Mouse (Mus musculus) layer of hippocampus, adult 8-10 months (tissue): ENCODE data around the gene Cd81. TPM values are rescaled to one million over a fixed set of nuclear protein-coding genes. Genes with fewer than 3 reads are reported as not detected.

Source experiments
- DNase-seq, 2 experiments: peaks; one replicate each; pipeline ENCODE4 v3.0.0; 2022; ENCODE audit warnings: low spot score in 2 of 2
- total RNA-seq, 4 experiments: library from RNA; stranded (reverse); gene quantifications; 2 replicates each; pipeline ENCODE4 v1.2.4; 2022

Gene Cd81
- total RNA-seq, 4 experiments from 2014 or later = 413 to 631 (median 486) TPM

- no peak for DNase-seq
Observed at GRCm38 (mm10) chr7:143046358-143046757, 6.2 kb upstream of the Cd81 start.

DNA sequence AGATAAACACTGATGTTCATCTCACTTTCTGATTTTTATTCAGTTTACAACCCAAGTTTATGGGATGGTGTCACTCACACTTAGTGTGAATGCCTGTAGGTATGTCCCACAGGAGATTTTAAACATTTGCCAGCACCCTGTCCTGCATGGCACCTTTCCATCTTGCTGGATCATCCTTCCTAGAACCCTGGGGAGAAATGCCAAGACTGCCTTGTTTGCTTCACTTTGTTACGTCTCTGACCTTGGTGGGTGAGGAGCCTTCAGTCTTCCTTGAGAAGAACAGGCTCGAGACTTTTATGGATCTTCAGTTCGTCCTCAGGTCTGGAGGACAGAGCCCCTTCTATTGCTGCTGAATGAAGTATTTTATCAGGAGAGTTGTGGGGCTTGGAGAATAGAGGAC, 3.2 kb upstream of the Cd81 start:
- DNase-seq = no peak

DNA sequence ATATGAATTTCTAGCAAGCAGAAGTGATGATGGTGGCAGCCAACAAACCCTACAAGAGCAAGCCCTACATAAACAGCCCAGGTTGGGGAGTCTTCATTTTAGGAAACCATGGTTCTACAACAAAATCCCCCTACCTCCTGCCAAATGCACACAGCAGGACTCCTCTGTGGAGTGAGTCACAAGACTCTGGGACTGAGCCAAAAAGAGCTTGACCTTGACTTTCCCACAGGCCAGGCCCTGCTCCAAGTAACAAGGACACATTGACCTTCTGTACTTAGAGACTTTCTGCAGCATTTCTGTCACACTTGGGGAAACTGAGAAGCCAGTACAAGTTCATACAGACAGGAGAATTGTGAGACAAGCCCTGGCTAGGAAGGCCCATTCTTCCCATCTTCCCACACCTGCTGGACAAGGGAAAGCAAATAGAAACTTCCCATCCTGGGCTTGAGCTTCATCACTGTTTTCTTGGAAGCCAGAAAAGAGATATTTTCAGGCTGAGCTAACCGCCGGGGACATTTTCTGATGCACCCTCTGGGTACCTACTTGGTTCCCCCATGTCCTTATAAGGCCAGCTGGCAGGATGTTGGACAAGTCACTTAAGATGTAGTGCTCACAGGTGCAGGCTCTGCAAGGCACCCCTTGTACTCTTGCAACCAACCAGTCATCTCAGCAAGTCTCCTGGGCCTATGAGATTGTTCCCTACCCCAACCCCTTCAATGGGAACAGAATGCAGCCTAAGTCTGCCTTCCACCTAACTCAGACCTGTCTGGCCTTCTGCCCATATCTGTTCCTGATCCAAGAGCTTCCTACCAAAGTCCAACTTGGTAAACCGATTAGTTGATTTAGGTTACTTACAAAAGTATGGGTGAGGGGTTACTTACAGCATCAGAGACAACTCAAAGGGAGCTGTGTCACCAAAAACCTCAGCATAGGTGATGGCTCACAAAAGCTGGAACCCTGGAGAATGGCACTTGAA, 2.4 kb upstream of the Cd81 start:
- DNase-seq = no peak

DNA sequence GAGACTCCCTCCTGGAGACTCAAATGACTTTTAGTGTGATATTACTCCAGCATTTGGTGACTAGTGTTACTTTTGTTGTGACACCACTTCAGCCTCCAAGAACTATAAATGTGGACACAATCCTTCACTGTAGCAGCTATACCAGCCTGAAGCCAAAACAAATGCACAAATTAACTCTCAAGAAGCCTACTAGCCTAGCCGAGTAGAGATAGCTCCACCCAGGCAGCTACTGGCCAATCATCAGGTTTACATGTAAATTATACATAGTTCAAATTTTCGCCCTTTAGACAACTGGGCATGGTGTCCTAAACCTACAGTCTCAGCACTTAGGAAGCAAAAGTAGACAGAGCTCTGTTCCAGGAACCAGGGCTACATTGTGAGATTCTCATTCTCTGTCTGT, 1.2 kb upstream of the Cd81 start:
- no peak for DNase-seq

DNA sequence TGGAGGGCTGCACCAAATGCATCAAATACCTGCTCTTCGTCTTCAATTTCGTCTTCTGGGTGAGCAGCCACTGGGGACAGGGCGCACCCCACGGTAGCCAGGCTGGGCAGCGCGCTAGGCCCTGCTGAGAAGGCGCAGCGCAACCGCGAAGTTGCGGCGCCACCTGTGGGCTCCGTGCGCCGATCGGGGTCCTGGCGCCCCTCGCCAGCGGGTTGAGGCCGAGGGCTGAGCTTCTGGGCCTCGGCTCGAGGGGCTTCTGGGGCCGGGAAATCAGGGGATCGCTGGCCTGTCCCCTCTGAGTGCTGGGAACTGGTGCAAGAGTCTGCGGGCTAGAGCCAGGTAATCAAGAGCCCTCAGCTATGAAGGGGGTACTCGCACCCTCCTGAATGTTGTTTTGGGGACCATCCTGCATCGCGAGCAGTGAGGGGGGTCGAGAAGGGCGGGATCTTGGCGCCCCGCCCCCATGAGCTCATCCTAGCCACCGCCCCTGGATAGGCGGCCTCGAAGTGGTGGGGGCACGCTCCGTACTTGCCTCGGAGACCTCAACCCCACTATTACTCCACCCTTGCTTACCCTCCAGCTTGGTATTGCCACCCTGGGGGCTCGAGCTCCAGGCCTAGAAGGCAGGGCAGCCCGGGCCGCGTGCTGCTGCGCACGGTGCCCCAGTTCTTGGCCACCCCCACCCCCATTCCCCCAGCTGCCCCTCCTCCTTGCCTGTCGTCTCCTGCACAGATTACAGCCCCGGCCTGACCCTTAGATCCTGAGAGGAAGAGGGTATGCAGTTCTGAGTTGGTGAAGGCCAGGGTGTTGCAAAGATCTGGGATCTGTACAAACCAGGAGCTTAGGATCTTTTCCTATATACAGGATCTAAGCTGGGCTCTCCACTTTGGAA, 715 bp downstream of the Cd81 start:
- DNase-seq = peak in 1 of 2 experiments; percentile 59

DNA sequence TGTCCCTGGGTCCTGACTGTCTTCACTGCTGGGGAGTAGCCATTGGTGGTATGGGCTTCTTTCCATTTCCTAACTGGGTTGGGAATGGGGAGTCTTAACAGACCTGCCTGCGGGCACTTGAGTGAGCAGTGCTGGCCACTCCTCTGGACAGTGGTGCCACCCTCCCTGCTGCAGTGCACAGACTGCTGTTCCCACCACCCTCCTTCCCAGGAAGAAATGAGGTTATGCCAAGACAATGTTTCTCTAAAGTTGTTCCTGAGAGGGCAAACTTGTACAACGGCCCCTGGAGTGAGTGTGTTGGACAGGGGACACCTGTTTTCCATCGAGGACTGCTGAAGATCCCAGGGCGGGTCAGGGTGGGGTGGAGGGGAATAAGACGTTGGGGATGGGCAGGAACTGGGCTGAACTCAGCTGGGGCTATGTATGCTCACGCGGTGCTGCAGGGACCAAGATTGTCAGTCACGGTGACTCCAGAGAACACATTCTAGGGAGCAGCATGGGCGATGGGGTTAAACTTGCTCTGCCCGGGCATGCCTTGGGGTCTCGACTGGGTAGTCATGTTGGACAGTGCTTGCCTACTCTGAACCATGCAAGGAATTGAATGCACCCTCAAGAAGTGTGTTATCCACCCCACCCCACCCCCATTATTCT, 1.5 kb downstream of the Cd81 start:
- no peak for DNase-seq

GRCm38 (mm10) chr7:143054612-143054965, 2.0 kb downstream of the Cd81 start:
- DNase-seq = no peak

DNA sequence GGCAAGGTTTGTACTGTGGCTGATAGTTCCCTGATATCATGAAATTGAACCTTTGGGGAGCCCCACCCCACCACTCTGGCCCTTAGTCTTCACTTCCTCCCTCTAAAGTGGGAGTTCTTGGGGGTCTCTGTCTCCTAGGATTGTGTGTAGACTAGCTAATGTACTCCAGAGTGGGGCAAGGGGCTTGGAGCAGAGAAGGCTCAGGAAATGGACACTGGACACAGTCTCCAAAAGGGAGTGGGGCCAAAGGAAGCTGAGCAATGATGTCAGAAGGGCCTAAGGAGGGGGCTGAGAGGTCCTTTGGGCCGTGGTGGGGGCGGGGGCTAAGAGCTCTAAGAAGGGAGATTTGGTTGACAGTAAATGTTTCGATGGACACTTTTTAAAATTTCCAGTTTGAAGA, 2.5 kb downstream of the Cd81 start:
- no peak for DNase-seq

GRCm38 (mm10) chr7:143055499-143056186, 3.1 kb downstream of the Cd81 start:
- no peak for DNase-seq

DNA sequence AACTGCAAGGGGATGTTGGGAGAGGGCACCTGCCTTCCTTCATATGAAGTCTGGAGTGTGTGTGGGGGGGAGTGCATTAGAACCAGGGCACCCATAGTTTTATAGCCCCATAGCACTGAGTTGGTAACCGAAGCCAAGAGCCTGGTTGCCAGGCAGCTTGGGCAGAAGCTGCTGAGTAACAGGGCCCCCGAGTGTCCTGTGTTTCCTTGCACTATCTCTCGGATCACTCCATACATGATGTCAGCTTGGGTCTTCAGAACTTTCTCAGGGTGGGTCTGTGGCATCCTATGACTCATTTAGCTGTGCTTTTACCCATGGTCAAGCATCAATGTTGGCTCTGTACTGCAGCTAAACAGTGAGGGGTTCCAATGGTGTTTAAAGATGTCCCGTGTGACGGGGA, 4.5 kb downstream of the Cd81 start:
- DNase-seq = no peak

DNA sequence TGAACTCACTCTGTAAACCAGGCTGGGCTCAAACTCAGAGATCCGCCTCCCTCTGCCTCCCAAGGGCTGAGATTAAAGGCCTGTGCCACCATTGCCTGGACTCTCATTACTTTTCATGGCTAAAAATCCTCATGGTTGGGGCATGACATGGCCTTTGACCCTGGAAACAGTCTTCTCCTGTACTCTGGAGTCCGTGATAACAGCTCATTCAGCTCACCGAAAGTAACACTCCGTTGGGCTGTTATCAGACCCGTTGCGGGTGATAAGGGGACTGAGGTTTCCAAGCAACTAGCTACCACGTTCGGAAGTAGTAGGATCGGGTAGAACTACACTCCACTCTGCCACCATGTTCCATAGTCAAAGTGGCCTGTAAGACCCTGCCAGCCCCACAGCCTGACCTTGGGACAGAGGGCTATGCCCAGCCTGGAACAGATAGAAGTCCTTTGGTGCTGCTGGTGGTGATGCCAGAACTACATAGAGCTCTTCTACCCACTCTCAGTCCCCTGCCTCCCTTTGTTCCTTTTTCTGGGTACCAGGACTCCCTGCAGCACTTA, 5.2 kb downstream of the Cd81 start:
- DNase-seq = no peak

DNA sequence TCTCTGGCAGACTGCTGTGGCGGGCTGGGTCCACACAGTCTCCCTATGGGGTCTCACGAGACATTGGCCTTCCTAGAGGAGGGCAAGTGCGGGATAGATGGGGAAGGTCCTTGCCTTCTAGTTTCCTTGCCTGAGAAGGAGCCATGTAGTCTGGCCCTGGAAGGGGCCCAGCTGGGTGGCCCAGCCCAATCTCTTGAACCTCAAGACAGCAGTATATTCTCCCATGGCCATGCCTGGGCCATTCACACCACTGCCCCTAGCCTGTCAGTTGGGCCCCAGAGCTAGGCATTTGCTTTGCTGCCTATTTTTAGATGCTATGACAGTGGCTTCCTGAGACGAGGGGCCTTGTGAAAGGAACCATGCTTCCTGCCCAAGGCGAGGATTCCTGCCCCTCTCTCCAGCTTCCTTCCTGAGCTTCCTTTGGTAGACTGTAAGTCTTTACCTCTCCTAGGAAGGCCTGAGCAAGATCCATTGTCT, 5.7 kb downstream of the Cd81 start:
- DNase-seq = no peak

DNA sequence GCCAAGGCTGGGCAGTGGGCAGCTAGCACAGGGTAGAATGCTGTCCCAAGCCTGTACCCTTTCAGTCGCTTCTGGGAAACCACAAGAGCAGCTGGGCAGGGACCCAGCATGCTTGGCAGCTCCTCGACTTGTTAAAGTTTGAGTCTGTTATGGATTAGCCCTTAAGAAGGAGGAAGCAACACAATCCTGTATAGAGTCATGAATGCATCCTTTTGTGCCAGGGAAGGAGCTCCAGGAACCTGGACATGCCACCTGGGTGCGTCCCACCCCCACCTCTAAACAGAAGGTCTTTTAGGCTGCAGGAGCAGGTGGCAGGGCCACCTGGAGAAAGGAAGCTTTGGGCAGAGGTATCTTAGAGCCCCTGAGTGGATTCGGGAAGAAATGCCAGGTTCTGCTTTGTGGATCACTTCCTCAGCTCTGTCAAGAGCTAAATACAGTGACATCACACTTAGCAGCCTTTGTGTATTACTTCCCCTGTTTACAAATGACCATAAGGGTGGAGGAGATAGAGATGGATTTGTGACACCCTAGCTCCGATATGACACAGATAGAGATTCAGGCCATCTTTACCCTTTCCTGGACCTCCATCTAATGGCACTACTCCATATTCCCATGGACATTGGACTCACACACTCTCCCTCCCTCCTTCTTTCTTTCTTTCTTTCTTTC, 6.8 kb downstream of the Cd81 start:
- peak in 1 of 2 experiments; percentile 57 for DNase-seq

- DNase-seq = no peak
Observed at GRCm38 (mm10) chr7:143062704-143063103, 10.2 kb downstream of the Cd81 start.

DNA sequence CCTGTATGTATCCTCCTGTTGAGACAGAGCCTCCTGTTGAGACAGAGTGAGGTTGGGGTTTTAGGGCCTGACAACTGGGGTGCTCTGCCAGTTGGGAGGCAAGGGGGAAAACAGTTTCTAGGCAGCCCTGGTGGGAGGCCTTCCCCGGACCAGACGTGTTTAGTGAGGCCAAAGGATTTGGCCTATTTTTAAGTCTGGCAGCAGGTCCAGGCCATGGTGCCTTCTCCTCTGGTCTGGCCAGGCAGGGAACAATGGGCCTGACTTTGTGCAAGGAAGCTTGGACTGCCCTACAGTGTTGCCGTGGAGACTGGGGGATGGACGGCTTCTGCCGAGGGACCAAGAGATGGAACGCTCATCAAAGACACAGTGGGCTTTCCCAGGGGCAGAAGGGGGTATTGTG, 11.7 kb downstream of the Cd81 start:
- peak; percentile 59 to 75 for DNase-seq

GRCm38 (mm10) chr7:143065692-143066091, 13.2 kb downstream of the Cd81 start:
- DNase-seq = no peak

GRCm38 (mm10) chr7:143067469-143067868, 14.9 kb downstream of the Cd81 start:
- DNase-seq = no peak

- no peak for DNase-seq
Observed at GRCm38 (mm10) chr7:143067897-143068296, 15.4 kb downstream of the Cd81 start.

DNA sequence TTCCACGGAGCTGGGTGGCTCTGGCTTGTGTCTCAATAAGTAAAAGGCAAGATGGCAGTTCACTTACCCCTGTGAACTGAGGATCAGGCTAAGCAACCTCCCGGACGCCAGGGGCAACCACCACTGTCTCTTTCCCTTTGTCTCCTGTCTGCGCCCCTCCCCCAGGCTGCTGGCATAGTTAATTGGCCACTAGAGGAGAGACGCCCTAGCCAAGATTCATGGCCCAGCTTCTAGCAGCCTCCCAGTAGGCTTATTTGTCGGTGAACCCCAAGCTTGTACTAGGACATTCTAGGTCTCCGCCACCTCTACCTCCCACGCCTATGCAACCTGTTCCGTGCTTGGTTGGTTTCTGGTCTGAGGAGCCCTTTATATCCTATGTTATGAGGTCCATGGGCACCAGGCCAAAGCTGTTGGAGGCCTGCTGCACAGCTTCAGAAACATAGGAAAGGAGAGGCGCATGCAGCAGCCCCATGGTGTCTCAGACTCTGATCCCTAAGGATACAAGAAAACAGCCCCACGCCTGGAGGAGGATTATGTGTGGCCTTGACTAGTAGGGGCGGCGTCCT, 15.9 kb downstream of the Cd81 start:
- DNase-seq = no peak
